In genomic region chr19:4306190-4306577, GRCm38 (mm10) we compare ENCODE assay signal across 8 mouse cellular contexts. TPM values are rescaled to one million over a fixed set of nuclear protein-coding genes. Genes with fewer than 3 reads are reported as not detected.
DNase-seq lines count a peak whose midpoint lies in the region; ATAC-seq and TF ChIP-seq lines count a peak whose summit lies in the region.

Gene Grk2 (minus strand): TSS chr19:4306222.

- H3K27ac ChIP-seq in ES-E14 (ENCODE audit: insufficient read depth, low read depth, low read length, poor library complexity, severe bottlenecking) = peak within 1 kb of the TSS; percentile 37; the same call in 1 of the 2 replicates
- peak within 1 kb of the TSS; percentile 60 for H3K27ac ChIP-seq in forebrain, embryonic 16.5 days (ENCODE audit: low read length)
- peak within 1 kb of the TSS; percentile 97 for H3K27ac ChIP-seq in layer of hippocampus, adult 2 months
- H3K27ac ChIP-seq in lung, embryonic 16.5 days (ENCODE audit: low read length) = peak within 1 kb of the TSS; percentile 85

- H3K27me3 ChIP-seq in forebrain, embryonic 16.5 days (replicated peaks; ENCODE audit: control insufficient read depth, insufficient read depth, low read length) = no peaks in the 10 kb centered on the region
- H3K27me3 ChIP-seq in lung, embryonic 16.5 days (ENCODE audit: control insufficient read depth, insufficient read depth, low read depth, low read length) = no peaks in the 10 kb centered on the region

- in situ Hi-C loops in ES-E14 (cut with MboI; ENCODE audit: low sequenced_read_pairs in 2 of 2, unreplicated experiment in 2 of 2) = no loop called here

- peak within 1 kb of the TSS; percentile 93 for H3K9ac ChIP-seq in ES-E14 (ENCODE audit: insufficient read depth, low read depth, low read length, poor library complexity, severe bottlenecking)
- peak within 1 kb of the TSS; percentile 98 for H3K9ac ChIP-seq in forebrain, embryonic 16.5 days (replicated peaks; ENCODE audit: low read depth, low read length)
- peak within 1 kb of the TSS; percentile 99 for H3K9ac ChIP-seq in lung, embryonic 16.5 days (ENCODE audit: low read length)

- peak within 1 kb of the TSS; percentile 93 for H3K4me2 ChIP-seq in forebrain, embryonic 16.5 days (ENCODE audit: low read length)
- H3K4me2 ChIP-seq in lung, embryonic 16.5 days (ENCODE audit: low read depth, low read length) = peak within 1 kb of the TSS; percentile 71

- peaks cover under 1 to 18% of the 10 kb centered on the region in 2 experiments; a peak in 3 of 4 replicates for H3K4me1 ChIP-seq in ES-E14 (ENCODE audit: control insufficient read depth in 2 of 2, insufficient read depth in 2 of 2, low read length in 2 of 2, poor library complexity in 1 of 2)
- peaks cover 50% of the 10 kb centered on the region for H3K4me1 ChIP-seq in forebrain, embryonic 16.5 days (replicated peaks; ENCODE audit: control insufficient read depth, insufficient read depth, low read length)
- H3K4me1 ChIP-seq in lung, embryonic 16.5 days (replicated peaks; ENCODE audit: control insufficient read depth, insufficient read depth, low read length) = peaks cover 43% of the 10 kb centered on the region

- ATAC-seq in forebrain, embryonic 16.5 days = peak; percentile 70
- peak; percentile 86 for ATAC-seq in lung, embryonic 16.5 days (ENCODE audit: low read depth)

- TF ChIP-seq CTCF in layer of hippocampus, adult 2 months (conservative IDR thresholded peaks at IDR 0.05) = peak; percentile 76

- H3K36me3 ChIP-seq in ES-E14 (ENCODE audit: control insufficient read depth, insufficient read depth, low read length, poor library complexity, severe bottlenecking) = no peaks in the 10 kb centered on the region
- no peaks in the 10 kb centered on the region for H3K36me3 ChIP-seq in forebrain, embryonic 16.5 days (ENCODE audit: control insufficient read depth, insufficient read depth)
- H3K36me3 ChIP-seq in lung, embryonic 16.5 days (ENCODE audit: control insufficient read depth, insufficient read depth, low read length) = no peaks in the 10 kb centered on the region

- H3K4me3 ChIP-seq in ES-E14 (ENCODE audit: insufficient read depth in 1 of 2, low read depth in 1 of 2, low read length in 2 of 2, poor library complexity in 1 of 2, severe bottlenecking in 1 of 2) = peak within 1 kb of the TSS; percentile 93 to 97
- peak within 1 kb of the TSS; percentile 90 for H3K4me3 ChIP-seq in forebrain, embryonic 16.5 days (replicated peaks; ENCODE audit: low read length)
- peak within 1 kb of the TSS; percentile 71 for H3K4me3 ChIP-seq in layer of hippocampus, adult 2 months
- peak within 1 kb of the TSS; percentile 99 for H3K4me3 ChIP-seq in lung, embryonic 16.5 days (ENCODE audit: low read length)

- no peak for DNase-seq in ES-E14 (ENCODE audit: low read depth, low spot score)
- peak; percentile 81 to 93 for DNase-seq in cerebellum, adult 18-20 months
- DNase-seq in heart, postnatal 36 days = peak; percentile 86 to 90
- peak; percentile 61 to 84 for DNase-seq in layer of hippocampus, adult 2 months (ENCODE audit: low spot score in 2 of 2)
- DNase-seq in ovary, adult 18-20 months (ENCODE audit: low spot score) = peak; percentile 57
- peak; percentile 76 for DNase-seq in thymus, postnatal 0 days (ENCODE audit: low spot score)

- 1% methylated on average over 30 of the region's 46 CpGs for WGBS in forebrain, embryonic 16.5 days
- WGBS in lung, embryonic 16.5 days = 0% methylated on average over 21 of the region's 46 CpGs

- intact Hi-C loops in heart, postnatal 36 days (cut with DNase I) = loop anchor here (1.0 to 5.0 kb wide), 3 partner anchors 23 to 99 kb away; partner anchors contain the start of gene Ankrd13d

- no peaks in the 10 kb centered on the region for H3K9me3 ChIP-seq in ES-E14 (ENCODE audit: control insufficient read depth, insufficient read depth, low read depth, low read length)
- no peaks in the 10 kb centered on the region for H3K9me3 ChIP-seq in forebrain, embryonic 16.5 days (ENCODE audit: control insufficient read depth, low read length)
- no peaks in the 10 kb centered on the region for H3K9me3 ChIP-seq in lung, embryonic 16.5 days (ENCODE audit: control insufficient read depth, low read length)

TF ChIP-seq in ES-E14, 5 proteins besides CTCF, POLR2A, EP300 and RAD21:
- TF ChIP-seq ZC3H11A (IDR thresholded peaks at IDR 0.05; ENCODE audit: borderline replicate concordance, low read depth, low read length) (no peak), HCFC1 (IDR thresholded peaks at IDR 0.05; ENCODE audit: borderline replicate concordance, insufficient read depth, low read length) (no peak), MAFK (IDR thresholded peaks at IDR 0.05; ENCODE audit: insufficient read depth, low read depth, low read length) (no peak), ZNF384 (IDR thresholded peaks at IDR 0.05; ENCODE audit: low read depth, low read length) (no peak), CHD2 (IDR thresholded peaks at IDR 0.05; ENCODE audit: low read depth, low read length) (no peak)
TF ChIP-seq in ES-E14: peak in this region for 0.

RNA-seq across cellular contexts. Expression of gene Grk2, which starts in this region (rescaled TPM):
- total RNA-seq in ES-E14 (2012; rRNA removed) = 56.1 and 76.6 TPM in 2 replicates
- 20.6 and 28.1 TPM in 2 replicates for polyA plus RNA-seq in forebrain, embryonic 16.5 days (2015; fragmentation: Nextera tagmentation; extraction: Ambion mirVana)
- total RNA-seq in heart, postnatal 36 days (2021) = 10 to 100 TPM; 47.5 to 50.4 TPM
- total RNA-seq in layer of hippocampus, adult 2 months (2021) = 100 to 1,000 TPM; 181 to 201 TPM
- polyA plus RNA-seq in lung, embryonic 16.5 days (2015; fragmentation: Nextera tagmentation; extraction: Ambion mirVana) = 13.7 and 15.0 TPM in 2 replicates
- polyA plus RNA-seq in thymus, postnatal 0 days (2015; fragmentation: Nextera tagmentation; extraction: Ambion mirVana) = 64.3 and 81.3 TPM in 2 replicates

Comparison
In these comparisons a context has a peak if more than half of its experiments do, and no peak if none do; other contexts are left out.
1. H3K27ac ChIP-seq: peak in every context shown above with its lines; median percentile 97 in layer of hippocampus, adult 2 months; 85 in lung, embryonic 16.5 days; 60 in forebrain, embryonic 16.5 days; 37 in ES-E14.